Mouse (Mus musculus) myocyte (in vitro differentiated cells): Measurements from ENCODE around the gene Sh2d1b2. TPM values are rescaled to one million over a fixed set of nuclear protein-coding genes. Genes with fewer than 3 reads are reported as not detected.

Source experiments
- H3K27me3 ChIP-seq: one replicate; pipeline ENCODE4 v1.6.1; 2011; ENCODE audit not compliant: control insufficient read depth, insufficient read depth, insufficient read length
- H3K36me3 ChIP-seq: one replicate; pipeline ENCODE4 v1.6.1; 2011; ENCODE audit not compliant: control insufficient read depth, insufficient read depth
- H3K4me2 ChIP-seq: one replicate; pipeline ENCODE4 v1.6.1; 2011; ENCODE audit warnings: low read depth, control low read depth
- H3K4me3 ChIP-seq: one replicate; pipeline ENCODE4 v1.5.1; 2011; ENCODE audit warnings: mild to moderate bottlenecking, control low read depth, moderate library complexity
- H3K79me2 ChIP-seq: one replicate; pipeline ENCODE4 v1.6.1; 2011; ENCODE audit not compliant: control insufficient read depth, insufficient read depth
- H3ac ChIP-seq: one replicate; pipeline ENCODE4 v1.6.1; 2011; ENCODE audit not compliant: control insufficient read depth, insufficient read length
- CEBPB ChIP-seq: IDR thresholded peaks from 2 replicates; pipeline ENCODE4 v1.6.1; 2011; ENCODE audit warnings: mild to moderate bottlenecking, moderate library complexity; ENCODE audit not compliant: poor library complexity, insufficient read depth, severe bottlenecking
- E2F4 ChIP-seq: IDR thresholded peaks from one replicate; pipeline ENCODE4 v1.6.1; 2011; ENCODE audit warnings: mild to moderate bottlenecking, control low read depth, moderate library complexity; ENCODE audit not compliant: insufficient read depth
- MAX ChIP-seq: IDR thresholded peaks from one replicate; pipeline ENCODE4 v1.6.1; 2011; ENCODE audit warnings: low read depth, mild to moderate bottlenecking, control low read depth
- MYOD1 ChIP-seq, 3 experiments: IDR thresholded peaks; one replicate each; pipeline ENCODE4 v1.6.1; 2011; ENCODE audit warnings: control low read depth in 2 of 3, low read depth in 2 of 3, mild to moderate bottlenecking in 2 of 3, moderate library complexity in 1 of 3; ENCODE audit not compliant: insufficient read length in 2 of 3, control insufficient read depth in 1 of 3
- MYOG ChIP-seq, 3 experiments: IDR thresholded peaks; one replicate each; pipeline ENCODE4 v1.6.1; 2011; ENCODE audit warnings: control low read depth in 2 of 3, low read depth in 2 of 3, mild to moderate bottlenecking in 2 of 3; ENCODE audit not compliant: insufficient read length in 2 of 3, control insufficient read depth in 1 of 3, insufficient read depth in 1 of 3
- POLR2A ChIP-seq: IDR thresholded peaks from one replicate; pipeline ENCODE4 v1.6.1; 2011; ENCODE audit warnings: low read depth, mild to moderate bottlenecking, control low read depth, moderate library complexity; ENCODE audit not compliant: insufficient read length
- POLR2AphosphoS2 ChIP-seq: IDR thresholded peaks from one replicate; pipeline ENCODE4 v1.6.1; 2011; ENCODE audit warnings: low read depth, control low read depth; ENCODE audit not compliant: insufficient read length
- REST ChIP-seq: IDR thresholded peaks from one replicate; pipeline ENCODE4 v1.6.1; 2011; ENCODE audit warnings: mild to moderate bottlenecking, control low read depth, moderate library complexity; ENCODE audit not compliant: insufficient read depth, insufficient read length
- SRF ChIP-seq: IDR thresholded peaks from one replicate; pipeline ENCODE4 v1.6.1; 2011; ENCODE audit warnings: low read depth; ENCODE audit not compliant: control insufficient read depth, insufficient read length
- TCF12 ChIP-seq: IDR thresholded peaks from one replicate; pipeline ENCODE4 v1.6.1; 2011; ENCODE audit warnings: mild to moderate bottlenecking, control low read depth; ENCODE audit not compliant: poor library complexity, insufficient read depth, severe bottlenecking
- TCF3 ChIP-seq: IDR thresholded peaks from one replicate; pipeline ENCODE4 v1.6.1; 2011; ENCODE audit warnings: low read depth, control low read depth; ENCODE audit not compliant: insufficient read length
- USF1 ChIP-seq: IDR thresholded peaks from one replicate; pipeline ENCODE4 v1.6.1; 2011; ENCODE audit warnings: low read depth, mild to moderate bottlenecking, control low read depth, moderate library complexity
- polyA plus RNA-seq: library from polyadenylated mRNA; unstranded; fragments of >200 nt; fragmentation: generic; extraction: Trizol; gene quantifications from one replicate; pipeline ENCODE4 v1.2.1, GENCODE M21; 2012; ENCODE audit warnings: missing spikeins

The Sh2d1b2 gene
- polyA plus RNA-seq, 1 experiment, result not detected

DNA sequence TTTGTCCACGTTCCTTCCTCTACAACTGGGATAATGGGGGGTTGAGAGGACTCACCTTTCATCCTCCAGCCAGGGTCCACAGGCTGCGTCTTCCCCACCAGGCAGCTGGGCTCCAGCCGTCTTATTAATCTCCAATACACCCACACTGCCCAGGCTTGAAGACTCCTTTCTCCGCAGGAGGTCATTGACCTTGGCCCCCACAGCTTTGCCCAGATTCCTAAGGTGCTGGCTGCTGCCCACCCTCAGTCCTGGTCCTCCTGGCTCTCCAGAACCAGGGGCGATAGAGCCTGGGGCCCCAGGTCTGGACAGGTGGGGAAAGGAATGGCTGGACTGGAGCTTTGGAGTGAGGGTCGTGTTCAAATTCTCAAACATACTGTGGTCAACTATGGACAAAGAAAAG lies 69.9 kb downstream of the Sh2d1b2 start:
- H3ac ChIP-seq, result no peak overlapping the region
- no peak overlapping the region for H3K4me2 ChIP-seq
- H3K27me3 ChIP-seq, result peaks cover 6% of the 10 kb centered on the region
- no peak for TF ChIP-seq POLR2A
- no peak for TF ChIP-seq SRF
- no peak for TF ChIP-seq REST
- TF ChIP-seq CEBPB, result no peak
- TF ChIP-seq MYOD1 (IDR thresholded peaks at IDR 0.05; ENCODE audit: control insufficient read depth in 1 of 3, insufficient read length in 2 of 3, low read depth in 2 of 3), result no peak
- no peak for TF ChIP-seq MAX
- no peak for TF ChIP-seq TCF12
- TF ChIP-seq USF1, result no peak
- TF ChIP-seq TCF3, result no peak
- TF ChIP-seq MYOG (IDR thresholded peaks at IDR 0.05; ENCODE audit: control insufficient read depth in 1 of 3, insufficient read depth in 1 of 3, insufficient read length in 2 of 3, low read depth in 2 of 3), result no peak
- TF ChIP-seq E2F4, result no peak
- no peak for TF ChIP-seq POLR2AphosphoS2
- no peak overlapping the region for H3K4me3 ChIP-seq
- no peaks in the 10 kb centered on the region for H3K36me3 ChIP-seq
- H3K79me2 ChIP-seq, result no peaks in the 10 kb centered on the region

DNA sequence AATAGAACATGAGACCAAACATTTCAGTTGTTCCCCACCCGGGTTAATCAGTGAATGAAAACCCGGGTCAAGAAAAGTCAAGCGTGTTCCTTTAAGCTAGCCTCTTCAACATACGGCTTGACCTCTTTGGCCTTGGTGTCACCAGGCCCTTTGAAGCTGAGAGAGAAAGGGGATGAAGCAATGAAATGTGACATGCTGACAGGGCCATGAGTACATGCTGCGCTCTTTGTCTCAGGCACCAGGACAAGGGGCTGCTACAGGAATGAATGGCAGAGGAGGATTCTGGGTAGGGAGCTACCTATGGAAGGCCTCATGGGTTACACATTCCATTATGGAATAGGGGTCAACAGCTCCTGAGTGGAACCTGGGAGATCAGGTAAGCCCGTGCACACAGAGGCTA lies 70.6 kb downstream of the Sh2d1b2 start:
- Histone ChIP-seq H3K79me2 (no peaks in the 10 kb centered on the region), H3K36me3 (no peaks in the 10 kb centered on the region), H3K27me3 (peaks cover 6% of the 10 kb centered on the region), H3K4me3 (no peak overlapping the region), H3K4me2 (no peak overlapping the region), H3ac (no peak overlapping the region)
- no peak for TF ChIP-seq E2F4
- TF ChIP-seq POLR2A, result no peak
- TF ChIP-seq MYOD1 (IDR thresholded peaks at IDR 0.05; ENCODE audit: control insufficient read depth in 1 of 3, insufficient read length in 2 of 3, low read depth in 2 of 3), result no peak
- TF ChIP-seq MAX, result no peak
- no peak for TF ChIP-seq MYOG (IDR thresholded peaks at IDR 0.05; ENCODE audit: control insufficient read depth in 1 of 3, insufficient read depth in 1 of 3, insufficient read length in 2 of 3, low read depth in 2 of 3)
- no peak for TF ChIP-seq CEBPB
- TF ChIP-seq POLR2AphosphoS2, result no peak
- TF ChIP-seq SRF, result no peak
- TF ChIP-seq TCF12, result no peak
- no peak for TF ChIP-seq TCF3
- no peak for TF ChIP-seq REST
- no peak for TF ChIP-seq USF1

Other genes starting within 250 kb of the Sh2d1b2 start
- 33.8 TPM for gene Ddr2, start 122.0 kb upstream of the Sh2d1b2 start, polyA plus RNA-seq
- gene Uap1, start 57.8 kb upstream of the Sh2d1b2 start, polyA plus RNA-seq, result 16.6 TPM
- gene Uhmk1, start 17.4 kb upstream of the Sh2d1b2 start, polyA plus RNA-seq, result 6.3 TPM
- 0.05 TPM for gene Sh2d1b1, start 44.6 kb downstream of the Sh2d1b2 start, polyA plus RNA-seq
- 0.01 TPM for gene Gm7694, start 73.6 kb downstream of the Sh2d1b2 start, polyA plus RNA-seq
- gene Spata46, start 76.1 kb downstream of the Sh2d1b2 start, polyA plus RNA-seq, result not detected